Comparison of ENCODE assay signal across 25 mouse cellular contexts in genomic region chr5:146882261-146882660, GRCm38 (mm10). TPM values are rescaled to one million over a fixed set of nuclear protein-coding genes. Genes with fewer than 3 reads are reported as not detected.
A peak's percentile ranks its signal among the peaks of the same experiment; 100 is the strongest.
DNase-seq lines count a peak whose midpoint lies in the region; ATAC-seq and TF ChIP-seq lines count a peak whose summit lies in the region.
"Had no signal": no experiment of that assay in that cellular context is flagged by ENCODE, and none has a peak within 500 bp of the region (broad histone marks: within the 10 kb centered on the region; RNA-seq: fewer than 3 reads in every experiment).

No protein-coding gene starts in this region.

- WGBS in liver, embryonic 12.5 days (ENCODE audit: insufficient replicate concordance) = 37% methylated on average over 6 of the region's 6 CpGs
- WGBS in liver, postnatal 0 days (ENCODE audit: insufficient replicate concordance) = 53% methylated on average over 6 of the region's 6 CpGs

- no peak for TF ChIP-seq CTCF in liver, postnatal 0 days (IDR thresholded peaks at IDR 0.05; ENCODE audit: low read depth)

- no peak overlapping the region for H3K4me3 ChIP-seq in liver, embryonic 12.5 days
- H3K4me3 ChIP-seq in liver, postnatal 0 days (ENCODE audit: low read depth, low read length) = no peak overlapping the region
- H3K4me3 ChIP-seq: forebrain, embryonic 10.5 days; forebrain, embryonic 13.5 days; hindbrain, embryonic 10.5 days; hindbrain, embryonic 13.5 days had no signal

- H3K27me3 ChIP-seq in liver, embryonic 12.5 days (replicated peaks) = peaks cover 9% of the 10 kb centered on the region
- H3K27me3 ChIP-seq in liver, postnatal 0 days (ENCODE audit: insufficient read depth, low read length) = no peaks in the 10 kb centered on the region
- H3K27me3 ChIP-seq: forebrain, embryonic 13.5 days; hindbrain, embryonic 13.5 days had no signal

- DNase-seq in liver, postnatal 0 days = no peak
- DNase-seq in urinary bladder, postnatal 25 days (ENCODE audit: low spot score) = no peak
- no peak for DNase-seq in lung, postnatal 4 days
- DNase-seq: adrenal gland, adult 2 months; adrenal gland, postnatal 14 days; B cell, adult 2 months; cerebellum, adult 11 months; cerebellum, adult 2 months; cerebellum, postnatal 10 days; cerebellum, postnatal 36 days; gastrocnemius, postnatal 10 days; gastrocnemius, postnatal 36 days; heart, adult 11 months had no signal

- H3K4me2 ChIP-seq in liver, embryonic 12.5 days = no peak overlapping the region
- no peak overlapping the region for H3K4me2 ChIP-seq in liver, postnatal 0 days (ENCODE audit: low read depth, low read length)
- H3K4me2 ChIP-seq: forebrain, embryonic 13.5 days; heart, embryonic 11.5 days; hindbrain, embryonic 13.5 days had no signal

- peaks cover 12% of the 10 kb centered on the region for H3K4me1 ChIP-seq in liver, embryonic 12.5 days
- H3K4me1 ChIP-seq in liver, postnatal 0 days (ENCODE audit: insufficient read depth) = no peaks in the 10 kb centered on the region
- H3K4me1 ChIP-seq: forebrain, embryonic 10.5 days; forebrain, embryonic 13.5 days; hindbrain, embryonic 10.5 days; hindbrain, embryonic 13.5 days had no signal

- H3K9me3 ChIP-seq in liver, embryonic 12.5 days (replicated peaks) = no peaks in the 10 kb centered on the region
- no peaks in the 10 kb centered on the region for H3K9me3 ChIP-seq in liver, postnatal 0 days (ENCODE audit: low read length)
- H3K9me3 ChIP-seq: forebrain, embryonic 10.5 days; forebrain, embryonic 13.5 days; hindbrain, embryonic 10.5 days; hindbrain, embryonic 13.5 days had no signal

- H3K27ac ChIP-seq in liver, embryonic 12.5 days = no peak overlapping the region
- no peak overlapping the region for H3K27ac ChIP-seq in liver, postnatal 0 days (ENCODE audit: low read depth)
- H3K27ac ChIP-seq: forebrain, embryonic 10.5 days; forebrain, embryonic 13.5 days; hindbrain, embryonic 10.5 days; hindbrain, embryonic 13.5 days had no signal

- H3K9ac ChIP-seq in liver, embryonic 12.5 days = no peak overlapping the region
- H3K9ac ChIP-seq in liver, postnatal 0 days (replicated peaks) = no peak overlapping the region
- H3K9ac ChIP-seq: forebrain, embryonic 13.5 days; hindbrain, embryonic 13.5 days had no signal

- ATAC-seq in liver, embryonic 12.5 days = peak; percentile 48; the same call in 1 of the 2 replicates
- ATAC-seq in liver, postnatal 0 days = no peak
- ATAC-seq in hematopoietic stem cell, adult 5-6 weeks (replicated peaks in 1 of 2; ENCODE audit: insufficient read depth in 1 of 2, low FRiP score in 2 of 2, low TSS enrichment in 1 of 2, low read depth in 1 of 2, poor library complexity in 2 of 2, severe bottlenecking in 2 of 2) = peak; percentile 32 to 37; a peak in 3 of 4 replicates
- ATAC-seq in megakaryocyte-erythroid progenitor cell, adult 5-6 weeks (replicated peaks; ENCODE audit: low FRiP score, low TSS enrichment, poor library complexity, severe bottlenecking) = peak; percentile 79
- ATAC-seq: CD4-positive, CD25-positive, alpha-beta regulatory T cell, adult 4 months; forebrain, embryonic 13.5 days; forebrain, embryonic 16.5 days; hindbrain, embryonic 16.5 days; inflammation-experienced regulatory T-cells, adult 6 months had no signal

- no peaks in the 10 kb centered on the region for H3K36me3 ChIP-seq in liver, embryonic 12.5 days
- H3K36me3 ChIP-seq in liver, postnatal 0 days (replicated peaks; ENCODE audit: insufficient read depth, low read length) = no peaks in the 10 kb centered on the region
- H3K36me3 ChIP-seq: forebrain, embryonic 10.5 days; hindbrain, embryonic 10.5 days; hindbrain, embryonic 13.5 days had no signal

- TF ChIP-seq EP300 in liver, postnatal 0 days (IDR thresholded peaks at IDR 0.05; ENCODE audit: low read depth) = no peak

RNA-seq across cellular contexts. Expression of gene Rasl11a, which starts 37.4 kb away (rescaled TPM):
- polyA plus RNA-seq in liver, embryonic 12.5 days (2016; fragmentation: Nextera tagmentation; extraction: Ambion mirVana) = 3.2 and 3.8 TPM in 2 replicates
- polyA plus RNA-seq in liver, postnatal 0 days (2015; fragmentation: Nextera tagmentation; extraction: Ambion mirVana) = 3.0 and 3.1 TPM in 2 replicates
- 1.5 and 16.3 TPM in 2 replicates for total RNA-seq in hematopoietic stem cell, adult 5-6 weeks (2017)
- not detected in 2 replicates for total RNA-seq in megakaryocyte-erythroid progenitor cell, adult 5-6 weeks (2014; fragmentation: Nextera tagmentation)
- 3.7 TPM in 1 of 2 replicates, not detected in the other for total RNA-seq in megakaryocyte-erythroid progenitor cell, adult 5-6 weeks (2017)

RNA-seq across cellular contexts. Expression of gene Rpl21, which starts 49.6 kb away (rescaled TPM):
- 520 and 529 TPM in 2 replicates for polyA plus RNA-seq in liver, embryonic 12.5 days (2016; fragmentation: Nextera tagmentation; extraction: Ambion mirVana)
- polyA plus RNA-seq in liver, postnatal 0 days (2015; fragmentation: Nextera tagmentation; extraction: Ambion mirVana) = 281 and 298 TPM in 2 replicates
- 2,651 and 2,978 TPM in 2 replicates for total RNA-seq in hematopoietic stem cell, adult 5-6 weeks (2017)
- total RNA-seq in megakaryocyte-erythroid progenitor cell, adult 5-6 weeks (2014; fragmentation: Nextera tagmentation) = 2,306 and 2,977 TPM in 2 replicates
- 2,430 and 3,681 TPM in 2 replicates for total RNA-seq in megakaryocyte-erythroid progenitor cell, adult 5-6 weeks (2017)
